Mouse (Mus musculus): ENCODE data around the gene Ptprj.

DNA sequence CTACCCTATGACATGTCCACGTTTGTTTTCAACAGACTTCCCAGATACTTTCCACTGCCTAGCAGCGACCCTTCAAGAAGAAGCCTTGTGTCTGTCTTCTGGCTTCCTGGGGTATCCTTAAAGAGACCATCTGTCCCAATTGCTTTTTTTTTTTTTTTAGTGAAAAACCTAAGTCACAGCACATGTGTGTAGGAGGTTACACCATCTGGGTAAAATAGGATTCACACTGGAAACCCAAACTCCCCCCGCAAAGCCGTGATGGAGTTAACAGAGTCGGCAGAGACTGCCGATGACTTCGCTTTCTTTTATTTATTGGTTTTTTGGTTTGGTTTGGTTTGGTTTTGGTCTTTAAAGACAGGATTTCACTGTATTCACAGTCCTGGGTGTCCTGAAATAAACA, 12.4 kb downstream of the Ptprj start:
- TF ChIP-seq CTCF (IDR thresholded peaks at IDR 0.05; ENCODE audit: low read depth, low read length) (no peak), POLR2A (IDR thresholded peaks at IDR 0.05; ENCODE audit: borderline replicate concordance, low read depth, low read length) (no peak)
